Mouse (Mus musculus) ES-E14 (cell line): Measurements from ENCODE around the gene Pcdh18.

ENCODE experiments used
- CHD2 ChIP-seq: IDR thresholded peaks from 2 replicates; pipeline ENCODE4 v1.6.1; 2014; ENCODE audit warnings: mild to moderate bottlenecking, low read depth, low read length, inconsistent platforms
- HCFC1 ChIP-seq: IDR thresholded peaks from 2 replicates; pipeline ENCODE4 v1.6.1; 2012; ENCODE audit warnings: low read length, inconsistent platforms, borderline replicate concordance; ENCODE audit not compliant: insufficient read depth
- MAFK ChIP-seq: IDR thresholded peaks from 2 replicates; pipeline ENCODE4 v1.6.1; 2014; ENCODE audit warnings: mild to moderate bottlenecking, low read depth, low read length, inconsistent platforms; ENCODE audit not compliant: insufficient read depth
- ZNF384 ChIP-seq: IDR thresholded peaks from 2 replicates; pipeline ENCODE4 v1.6.1; 2012; ENCODE audit warnings: low read depth, low read length, inconsistent platforms

GRCm38 (mm10) chr3:49787719-49788118 is 30.6 kb upstream of the Pcdh18 start:
- TF ChIP-seq CHD2 (no peak), ZNF384 (no peak), HCFC1 (no peak), MAFK (no peak)
